Mouse (Mus musculus) heart, adult 2 months (tissue): ENCODE data around the gene Pfdn5.

Source experiments
- CTCF ChIP-seq: fragments of 200-600 bp; IDR thresholded peaks from 2 replicates; pipeline ENCODE4 v1.8.1; 2022; ENCODE audit warnings: antibody characterized with exemption, mild to moderate bottlenecking, moderate library complexity
- EP300 ChIP-seq: fragments of 200-500 bp; IDR thresholded peaks from 2 replicates; pipeline ENCODE4 v1.6.1; 2011; ENCODE audit warnings: low read depth, low read length, control low read depth; ENCODE audit not compliant: insufficient read depth

GRCm38 (mm10) chr15:102355134-102355870 lies 29.4 kb downstream of the Pfdn5 start:
- peak; percentile 61 for TF ChIP-seq CTCF
- no peak for TF ChIP-seq EP300
